8 mouse cellular contexts compared by ENCODE assay signal in genomic region chr1:74880785-74881360, GRCm38 (mm10). TPM values are rescaled to one million over a fixed set of nuclear protein-coding genes. Genes with fewer than 3 reads are reported as not detected.
DNase-seq lines count a peak whose midpoint lies in the region; ATAC-seq and TF ChIP-seq lines count a peak whose summit lies in the region.

No protein-coding gene starts in this region.

- no peaks in the 10 kb centered on the region for H3K79me2 ChIP-seq in myocyte (ENCODE audit: control insufficient read depth, insufficient read depth)

- no peaks in the 10 kb centered on the region for H3K36me3 ChIP-seq in hindbrain, embryonic 12.5 days
- H3K36me3 ChIP-seq in myocyte (ENCODE audit: control insufficient read depth, insufficient read depth): no peaks in the 10 kb centered on the region

- peaks cover 79% of the 10 kb centered on the region for H3K27me3 ChIP-seq in hindbrain, embryonic 12.5 days
- peaks cover 60% of the 10 kb centered on the region for H3K27me3 ChIP-seq in myocyte (ENCODE audit: control insufficient read depth, insufficient read depth, insufficient read length)

- no peak for TF ChIP-seq POLR2A in bone marrow macrophage, adult 2 months (IDR thresholded peaks at IDR 0.05; ENCODE audit: borderline replicate concordance, low read depth, low read length)
- no peak for TF ChIP-seq POLR2A in embryonic fibroblast, embryonic 13.5 days (IDR thresholded peaks at IDR 0.05; ENCODE audit: low read depth, low read length)
- TF ChIP-seq POLR2A in myocyte (IDR thresholded peaks at IDR 0.05; ENCODE audit: insufficient read length, low read depth): no peak

- no peak overlapping the region for H3ac ChIP-seq in myocyte (ENCODE audit: control insufficient read depth, insufficient read length)

- WGBS in hindbrain, embryonic 12.5 days: 2% methylated on average over 18 of the region's 18 CpGs

- peak; percentile 61 for ATAC-seq in hindbrain, embryonic 12.5 days (ENCODE audit: low FRiP score)

- no peaks in the 10 kb centered on the region for H3K4me1 ChIP-seq in bone marrow macrophage, adult 2 months (ENCODE audit: control insufficient read depth, insufficient read depth, low read length)
- H3K4me1 ChIP-seq in embryonic fibroblast, embryonic 13.5 days (ENCODE audit: control insufficient read depth, insufficient read depth, low read length): no peaks in the 10 kb centered on the region
- H3K4me1 ChIP-seq in hindbrain, embryonic 12.5 days: peaks cover 31% of the 10 kb centered on the region

- peak; percentile 88 for TF ChIP-seq CTCF in left cerebral cortex, adult 2 months (IDR thresholded peaks at IDR 0.05)
- TF ChIP-seq CTCF in bone marrow macrophage, adult 2 months (IDR thresholded peaks at IDR 0.05; ENCODE audit: low read depth, low read length): peak; percentile 85
- peak; percentile 82; the same call in 1 of the 2 replicates for TF ChIP-seq CTCF in embryonic fibroblast, embryonic 13.5 days (IDR thresholded peaks at IDR 0.05; ENCODE audit: borderline replicate concordance, insufficient read depth, low read length)

- no peak overlapping the region for H3K4me2 ChIP-seq in hindbrain, embryonic 12.5 days (replicated peaks)
- H3K4me2 ChIP-seq in myocyte (ENCODE audit: low read depth): peak overlapping the region; percentile 77

- no peak overlapping the region for H3K27ac ChIP-seq in left cerebral cortex, adult 2 months
- H3K27ac ChIP-seq in bone marrow macrophage, adult 2 months (ENCODE audit: insufficient read depth, low read depth, low read length): no peak overlapping the region
- H3K27ac ChIP-seq in embryonic fibroblast, embryonic 13.5 days (ENCODE audit: insufficient read depth, low read length): no peak overlapping the region
- no peak overlapping the region for H3K27ac ChIP-seq in hindbrain, embryonic 12.5 days

- no peaks in the 10 kb centered on the region for H3K9me3 ChIP-seq in hindbrain, embryonic 12.5 days (replicated peaks)

- no peak overlapping the region for H3K4me3 ChIP-seq in left cerebral cortex, adult 2 months
- H3K4me3 ChIP-seq in bone marrow macrophage, adult 2 months (ENCODE audit: insufficient read depth, low read length): no peak overlapping the region
- H3K4me3 ChIP-seq in embryonic fibroblast, embryonic 13.5 days (ENCODE audit: insufficient read depth, low read length): no peak overlapping the region
- no peak overlapping the region for H3K4me3 ChIP-seq in hindbrain, embryonic 12.5 days
- H3K4me3 ChIP-seq in myocyte: no peak overlapping the region

- intact Hi-C loops in left cerebral cortex, adult 2 months (cut with DNase I): loop anchor here (2.0 kb wide), 1 partner anchor 136 kb away; no protein-coding TSS in a partner anchor
- intact Hi-C loops in left cerebral cortex, postnatal 36 days (cut with DNase I): no loop called here

- no peak overlapping the region for H3K9ac ChIP-seq in hindbrain, embryonic 12.5 days

- peak; percentile 67 to 77 for DNase-seq in left cerebral cortex, adult 2 months (ENCODE audit: extremely low spot score in 1 of 2, low spot score in 2 of 2)
- no peak for DNase-seq in left cerebral cortex, adult 8-10 months (ENCODE audit: low spot score in 2 of 2)
- DNase-seq in left cerebral cortex, postnatal 36 days (ENCODE audit: low spot score in 2 of 2): peak; percentile 58 to 62
- peak; percentile 53 for DNase-seq in testis, postnatal 14 days (ENCODE audit: low spot score)

TF ChIP-seq in myocyte, 11 proteins besides CTCF, POLR2A, EP300 and RAD21:
- no peak for TF ChIP-seq MYOG (IDR thresholded peaks at IDR 0.05; ENCODE audit: control insufficient read depth in 1 of 3, insufficient read depth in 1 of 3, insufficient read length in 2 of 3, low read depth in 2 of 3)
- TF ChIP-seq E2F4 (IDR thresholded peaks at IDR 0.05; ENCODE audit: insufficient read depth): peak; percentile 42

RNA-seq across cellular contexts. Expression of gene Fev, which starts 4.3 kb away (rescaled TPM):
- not detected for total RNA-seq in left cerebral cortex, adult 2 months (2021)
- total RNA-seq in left cerebral cortex, adult 8-10 months (2022): under 1 TPM in 1 of 4 experiments, not detected in 3; 0.37 TPM
- polyA plus RNA-seq in bone marrow macrophage, adult 2 months (2012; ENCODE audit: insufficient read depth, insufficient read length, missing spikeins): not detected in 2 replicates
- polyA plus RNA-seq in embryonic fibroblast, embryonic 13.5 days (2011; ENCODE audit: insufficient read length, low read depth, missing spikeins): not detected in 2 replicates
- 7.0 and 7.6 TPM in 2 replicates for polyA plus RNA-seq in hindbrain, embryonic 12.5 days (2016; fragmentation: Nextera tagmentation; extraction: Ambion mirVana)
- total RNA-seq in left cerebral cortex, postnatal 36 days (2021): not detected
- polyA plus RNA-seq in myocyte (2012; fragmentation: generic; extraction: Trizol): not detected

RNA-seq across cellular contexts. Expression of gene Cryba2, which starts 12.1 kb away (rescaled TPM):
- not detected for total RNA-seq in left cerebral cortex, adult 2 months (2021)
- under 1 TPM in 1 of 4 experiments, not detected in 3; 0.58 TPM for total RNA-seq in left cerebral cortex, adult 8-10 months (2022)
- polyA plus RNA-seq in bone marrow macrophage, adult 2 months (2012; ENCODE audit: insufficient read depth, insufficient read length, missing spikeins): not detected in 2 replicates
- polyA plus RNA-seq in embryonic fibroblast, embryonic 13.5 days (2011; ENCODE audit: insufficient read length, low read depth, missing spikeins): not detected in 2 replicates
- polyA plus RNA-seq in hindbrain, embryonic 12.5 days (2016; fragmentation: Nextera tagmentation; extraction: Ambion mirVana): 1.6 and 2.8 TPM in 2 replicates
- total RNA-seq in left cerebral cortex, postnatal 36 days (2021): 1 to 10 TPM in 1 of 2 experiments, not detected in 1; 1.2 TPM
- polyA plus RNA-seq in myocyte (2012; fragmentation: generic; extraction: Trizol): not detected

RNA-seq across cellular contexts. Expression of gene Cdk5r2, which starts 26.1 kb away (rescaled TPM):
- 100 to 1,000 TPM; 365 to 389 TPM for total RNA-seq in left cerebral cortex, adult 2 months (2021)
- total RNA-seq in left cerebral cortex, adult 8-10 months (2022): 100 to 1,000 TPM; 264 to 303 (median 291) TPM
- polyA plus RNA-seq in bone marrow macrophage, adult 2 months (2012; ENCODE audit: insufficient read depth, insufficient read length, missing spikeins): not detected in 2 replicates
- polyA plus RNA-seq in embryonic fibroblast, embryonic 13.5 days (2011; ENCODE audit: insufficient read length, low read depth, missing spikeins): not detected in 2 replicates
- polyA plus RNA-seq in hindbrain, embryonic 12.5 days (2016; fragmentation: Nextera tagmentation; extraction: Ambion mirVana): 6.9 and 7.5 TPM in 2 replicates
- total RNA-seq in left cerebral cortex, postnatal 36 days (2021): 100 to 1,000 TPM; 384 to 481 TPM
- 0.05 TPM for polyA plus RNA-seq in myocyte (2012; fragmentation: generic; extraction: Trizol)

RNA-seq across cellular contexts. Expression of gene Cfap65, which starts 54.5 kb away (rescaled TPM):
- 1 to 10 TPM; 3.0 to 3.5 TPM for total RNA-seq in left cerebral cortex, adult 2 months (2021)
- 1 to 10 TPM; 2.6 to 4.8 (median 3.8) TPM for total RNA-seq in left cerebral cortex, adult 8-10 months (2022)
- polyA plus RNA-seq in bone marrow macrophage, adult 2 months (2012; ENCODE audit: insufficient read depth, insufficient read length, missing spikeins): not detected in 2 replicates
- polyA plus RNA-seq in embryonic fibroblast, embryonic 13.5 days (2011; ENCODE audit: insufficient read length, low read depth, missing spikeins): not detected in 2 replicates
- 0.85 and 1.9 TPM in 2 replicates for polyA plus RNA-seq in hindbrain, embryonic 12.5 days (2016; fragmentation: Nextera tagmentation; extraction: Ambion mirVana)
- total RNA-seq in left cerebral cortex, postnatal 36 days (2021): 1 to 10 TPM; 1.7 to 2.6 TPM
- polyA plus RNA-seq in myocyte (2012; fragmentation: generic; extraction: Trizol): not detected

Comparison
In these comparisons a context has a peak if more than half of its experiments do, and no peak if none do; other contexts are left out.
1. DNase-seq: peak in left cerebral cortex, adult 2 months (2 of 2), left cerebral cortex, postnatal 36 days (2 of 2) and testis, postnatal 14 days (single experiment); none in left cerebral cortex, adult 8-10 months (0 of 2).
2. Peak in every context shown above with its lines, with median percentiles within 50 percentile points of each other: CTCF ChIP-seq.